Mouse (Mus musculus) cerebellum, postnatal 36 days (tissue): ENCODE measurements around the gene Serpina3c.
"Not testable (repeated sequence)": the region's sequence is repeated elsewhere in the genome, so short reads cannot be mapped to it uniquely, and the experiment has no call there.

ENCODE experiments used
- DNase-seq, 2 experiments: peaks; one replicate each; pipeline ENCODE4 v3.0.0; 2021 to 2022; ENCODE audit warnings: mixed read lengths in 2 of 2

Serpina3c gene

GRCm38 (mm10) chr12:104112333-104112732 lies 41.3 kb downstream of the Serpina3c start, which contains the start of gene Serpina3a:
TSS of gene Serpina3a (plus strand) at chr12:104112724.
- DNase-seq = not testable (repeated sequence)

DNA sequence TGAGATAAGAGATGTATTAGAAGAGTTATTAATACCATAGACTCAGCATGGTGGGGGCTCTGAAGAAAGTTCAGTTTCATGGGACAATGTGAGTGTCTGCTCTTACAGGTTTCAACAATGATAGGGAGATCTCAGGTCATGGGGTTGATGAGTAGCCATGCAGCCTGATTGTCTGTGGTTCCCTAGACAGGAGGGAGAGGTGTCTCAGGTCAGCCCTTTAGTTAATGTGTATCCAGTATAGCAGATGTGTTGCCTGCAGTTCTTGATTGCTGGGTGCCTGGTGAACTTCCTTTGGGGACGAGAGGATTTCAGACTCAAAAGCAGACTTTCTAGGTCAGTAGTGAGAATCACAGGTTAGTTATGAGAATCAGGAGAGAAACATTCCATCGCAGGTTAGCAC lies 45.2 kb downstream of the Serpina3c start:
- DNase-seq = no peak

DNA sequence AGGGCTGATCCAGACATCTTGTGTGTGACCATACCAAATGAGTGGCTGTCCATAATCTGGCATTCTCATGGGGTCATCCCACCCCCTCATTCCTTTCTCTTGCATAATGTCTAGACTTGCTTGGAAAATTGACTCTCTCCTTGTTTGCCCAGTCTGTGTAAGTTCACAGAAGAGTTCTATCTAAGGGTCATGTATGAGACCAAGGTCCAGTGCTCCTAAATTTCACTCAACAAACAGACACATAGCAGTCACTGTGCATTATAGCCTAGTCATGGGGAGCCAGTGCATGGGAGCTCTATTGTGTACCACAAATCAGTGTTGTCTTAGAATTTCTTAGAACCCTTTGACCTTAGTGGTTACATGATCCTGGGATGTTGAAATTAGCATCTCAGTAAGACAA lies 46.8 kb downstream of the Serpina3c start:
- DNase-seq = no peak

DNA sequence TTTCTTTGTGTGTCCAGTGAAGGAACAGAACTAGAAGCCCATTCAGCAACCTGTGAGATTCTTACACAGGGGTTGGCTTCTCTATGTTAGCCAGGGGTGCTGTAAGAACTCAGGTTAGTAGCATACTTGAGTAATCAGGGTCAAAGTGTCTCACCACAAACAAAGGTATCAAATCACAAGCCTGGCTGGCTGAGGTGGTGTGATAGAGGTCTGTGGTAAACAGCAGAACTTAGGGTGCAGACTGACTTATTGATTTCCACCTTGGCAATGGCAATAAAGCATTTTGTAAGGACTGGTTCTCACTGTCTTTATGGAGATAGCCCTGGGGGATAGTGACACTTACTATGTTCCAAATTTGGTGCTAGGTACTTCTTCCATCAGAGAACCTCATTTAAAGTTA lies 47.8 kb downstream of the Serpina3c start:
- no peak for DNase-seq

DNA sequence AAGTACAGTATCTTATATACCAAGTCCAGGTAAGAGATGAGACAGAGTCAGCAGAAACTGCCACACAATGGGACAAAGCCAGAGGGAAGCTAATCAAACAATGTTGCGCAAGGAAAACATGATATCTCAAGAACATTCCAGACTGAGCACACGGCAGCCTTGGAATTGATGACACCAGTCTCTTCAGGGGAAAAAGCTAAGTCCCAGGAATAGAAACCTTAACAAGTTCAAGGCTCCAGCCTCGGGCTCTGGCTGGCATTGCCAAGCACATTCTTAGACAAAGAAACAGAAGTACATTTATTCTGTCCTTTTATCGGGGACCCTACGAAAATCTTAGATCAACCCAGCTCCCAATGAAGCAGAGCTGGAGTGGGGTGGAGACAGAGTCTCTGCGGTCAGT lies 52.9 kb downstream of the Serpina3c start, which contains the start of gene Serpina5:
Gene Serpina5 (plus strand): TSS at position 346 of the 400 bp plus-strand sequence.
- DNase-seq = no peak
